Mouse (Mus musculus) lung, postnatal 0 days (tissue): Measurements from ENCODE around the gene Acly. TPM values are rescaled to one million over a fixed set of nuclear protein-coding genes. Genes with fewer than 3 reads are reported as not detected.

Experiments used
- ATAC-seq: fragments of 200-750 bp; cut with Nextera tagmentation; 2 replicates; pipeline ENCODE4 v1.8.0; 2017; ENCODE audit warnings: moderate library complexity
- DNase-seq: peaks from one replicate; pipeline ENCODE4 v3.0.0-alpha.2; 2016; ENCODE audit warnings: low spot score
- H3K27ac ChIP-seq: fragments of 300-500 bp; sonication (generic); 2 replicates; pipeline ENCODE4 v1.5.1; 2014; ENCODE audit warnings: antibody characterized with exemption, mild to moderate bottlenecking, low read length, mixed read lengths
- H3K27me3 ChIP-seq: fragments of 300-500 bp; sonication (generic); replicated peaks from 2 replicates; pipeline ENCODE4 v1.6.1; 2014; ENCODE audit warnings: low read length, mixed read lengths; ENCODE audit not compliant: insufficient read depth
- H3K36me3 ChIP-seq: fragments of 300-500 bp; sonication (generic); 2 replicates; pipeline ENCODE4 v1.6.1; 2014; ENCODE audit warnings: low read length, mixed read lengths; ENCODE audit not compliant: insufficient read depth
- H3K4me1 ChIP-seq: fragments of 300-500 bp; sonication (generic); 2 replicates; pipeline ENCODE4 v1.6.1; 2014; ENCODE audit warnings: antibody characterized with exemption, low read depth, low read length, mixed read lengths; ENCODE audit not compliant: insufficient read depth
- H3K4me2 ChIP-seq: fragments of 300-500 bp; sonication (generic); replicated peaks from 2 replicates; pipeline ENCODE4 v1.6.1; 2014; ENCODE audit warnings: low read depth, mild to moderate bottlenecking, low read length, moderate library complexity, mixed read lengths
- H3K4me3 ChIP-seq: fragments of 300-500 bp; sonication (generic); 2 replicates; pipeline ENCODE4 v1.5.1; 2014; ENCODE audit warnings: low read depth, low read length
- H3K9ac ChIP-seq: fragments of 300-500 bp; sonication (generic); replicated peaks from 2 replicates; pipeline ENCODE4 v1.6.1; 2014; ENCODE audit warnings: low read depth, mild to moderate bottlenecking
- H3K9me3 ChIP-seq: fragments of 300-500 bp; sonication (generic); 2 replicates; pipeline ENCODE4 v1.6.1; 2016; ENCODE audit warnings: low read length, mixed read lengths
- CTCF ChIP-seq: IDR thresholded peaks from 2 replicates; pipeline ENCODE4 v1.5.1; 2016; ENCODE audit warnings: antibody characterized with exemption, mild to moderate bottlenecking
- EP300 ChIP-seq: IDR thresholded peaks from 2 replicates; pipeline ENCODE4 v1.6.1; 2016; ENCODE audit warnings: antibody characterized with exemption, mild to moderate bottlenecking, control low read depth
- WGBS: fragments of 180-500 bp; shearing (Covaris S2); extraction: QIAGEN DNeasy Blood & Tissue Kit; methylation state at CpG from one replicate; pipeline ENCODE4 v1.1.7; 2014; 5-methylcytosine and 5-hydroxymethylcytosine counted together
- polyA plus RNA-seq: library from polyadenylated mRNA; unstranded; fragments of >200 nt; fragmentation: Nextera tagmentation; extraction: Ambion mirVana; gene quantifications from 2 replicates; pipeline ENCODE4 v1.2.1, GENCODE M21; 2015

Gene Acly
- polyA plus RNA-seq, 1 experiment from 2014 or later = 85.7 TPM

- DNase-seq = peak; percentile 86
- TF ChIP-seq CTCF (peak; percentile 92), EP300 (no peak)
- WGBS = 6% methylated on average over 8 of the region's 8 CpGs
- Histone ChIP-seq H3K4me2 (peak overlapping the region; percentile 35), H3K27ac (no peak overlapping the region), H3K9ac (no peak overlapping the region), H3K27me3 (no peaks in the 10 kb centered on the region), H3K9me3 (no peaks in the 10 kb centered on the region), H3K36me3 (no peaks in the 10 kb centered on the region), H3K4me1 (no peaks in the 10 kb centered on the region), H3K4me3 (no peak overlapping the region)
- peak; percentile 44 for ATAC-seq
Observed at GRCm38 (mm10) chr11:100570430-100571201, 42.8 kb upstream of the Acly start.

GRCm38 (mm10) chr11:100569789-100570188 lies 42.0 kb upstream of the Acly start:
- H3K27ac ChIP-seq = no peak overlapping the region
- H3K9me3 ChIP-seq = no peaks in the 10 kb centered on the region
- H3K27me3 ChIP-seq = no peaks in the 10 kb centered on the region
- ATAC-seq (no peak), DNase-seq (no peak)
- no peak overlapping the region for H3K4me3 ChIP-seq
- no peak overlapping the region for H3K9ac ChIP-seq
- H3K4me2 ChIP-seq = no peak overlapping the region
- H3K36me3 ChIP-seq = no peaks in the 10 kb centered on the region
- H3K4me1 ChIP-seq = no peaks in the 10 kb centered on the region
- 52% methylated on average over 9 of the region's 9 CpGs for WGBS
- TF ChIP-seq EP300 = no peak
- TF ChIP-seq CTCF = no peak

GRCm38 (mm10) chr11:100568692-100569091 lies 40.9 kb upstream of the Acly start:
- ATAC-seq = no peak
- Histone ChIP-seq H3K9ac (no peak overlapping the region), H3K9me3 (no peaks in the 10 kb centered on the region), H3K27me3 (no peaks in the 10 kb centered on the region), H3K4me2 (no peak overlapping the region), H3K27ac (no peak overlapping the region), H3K36me3 (no peaks in the 10 kb centered on the region), H3K4me3 (no peak overlapping the region), H3K4me1 (no peaks in the 10 kb centered on the region)
- no peak for DNase-seq
- WGBS = 77% methylated on average over 8 of the region's 8 CpGs
- TF ChIP-seq CTCF (no peak), EP300 (no peak)

- ATAC-seq = peak; percentile 13; the same call in 1 of the 2 replicates
- WGBS = 35% methylated on average over 9 of the region's 9 CpGs
- no peak for DNase-seq
- H3K4me1 ChIP-seq = no peaks in the 10 kb centered on the region
- H3K27ac ChIP-seq = no peak overlapping the region
- no peak overlapping the region for H3K4me3 ChIP-seq
- TF ChIP-seq EP300 (no peak), CTCF (no peak)
- H3K4me2 ChIP-seq = no peak overlapping the region
- no peaks in the 10 kb centered on the region for H3K27me3 ChIP-seq
- H3K36me3 ChIP-seq = no peaks in the 10 kb centered on the region
- no peaks in the 10 kb centered on the region for H3K9me3 ChIP-seq
- H3K9ac ChIP-seq = no peak overlapping the region
Observed at GRCm38 (mm10) chr11:100567815-100568245, 40.0 kb upstream of the Acly start.

GRCm38 (mm10) chr11:100567229-100567628 lies 39.4 kb upstream of the Acly start:
- ATAC-seq (no peak), DNase-seq (no peak)
- no peak overlapping the region for H3K27ac ChIP-seq
- no peaks in the 10 kb centered on the region for H3K4me1 ChIP-seq
- H3K9me3 ChIP-seq = no peaks in the 10 kb centered on the region
- TF ChIP-seq CTCF (no peak), EP300 (no peak)
- no peaks in the 10 kb centered on the region for H3K36me3 ChIP-seq
- no peak overlapping the region for H3K9ac ChIP-seq
- H3K4me3 ChIP-seq = no peak overlapping the region
- 46% methylated on average over 5 of the region's 5 CpGs for WGBS
- H3K27me3 ChIP-seq = no peaks in the 10 kb centered on the region
- H3K4me2 ChIP-seq = no peak overlapping the region

GRCm38 (mm10) chr11:100564703-100565102 lies 36.9 kb upstream of the Acly start:
- no peak for TF ChIP-seq CTCF
- TF ChIP-seq EP300 = no peak
- Histone ChIP-seq H3K4me3 (no peak overlapping the region), H3K9ac (no peak overlapping the region), H3K4me1 (no peaks in the 10 kb centered on the region), H3K27me3 (no peaks in the 10 kb centered on the region), H3K36me3 (no peaks in the 10 kb centered on the region), H3K27ac (no peak overlapping the region), H3K4me2 (no peak overlapping the region), H3K9me3 (no peaks in the 10 kb centered on the region)
- DNase-seq = no peak
- WGBS = 76% methylated on average over 6 of the region's 6 CpGs
- ATAC-seq = no peak
